Mouse (Mus musculus) midbrain, embryonic 14.5 days (tissue): Measurements from ENCODE around the gene Kcne4. TPM values are rescaled to one million over a fixed set of nuclear protein-coding genes. Genes with fewer than 3 reads are reported as not detected.

Experiments used
- ATAC-seq: fragments of 200-750 bp; cut with Nextera tagmentation; 2 replicates; pipeline ENCODE4 v1.8.0; 2017; ENCODE audit warnings: moderate number of reproducible peaks, moderate library complexity; ENCODE audit not compliant: low FRiP score, low TSS enrichment
- DNase-seq: peaks from one replicate; pipeline ENCODE4 v3.0.0-alpha.2; 2015
- H3K27ac ChIP-seq: fragments of 300-500 bp; sonication (generic); replicated peaks from 2 replicates; pipeline ENCODE4 v1.5.1; 2014; ENCODE audit warnings: mild to moderate bottlenecking, low read depth, low read length, moderate library complexity
- H3K27me3 ChIP-seq: fragments of 300-500 bp; sonication (generic); 2 replicates; pipeline ENCODE4 v1.6.1; 2014; ENCODE audit warnings: low read length, control low read depth, mixed read lengths; ENCODE audit not compliant: control insufficient read depth, insufficient read depth
- H3K36me3 ChIP-seq: fragments of 300-500 bp; sonication (generic); 2 replicates; pipeline ENCODE4 v1.6.1; 2014; ENCODE audit warnings: low read length, control low read depth; ENCODE audit not compliant: control insufficient read depth, insufficient read depth
- H3K4me1 ChIP-seq: fragments of 300-500 bp; sonication (generic); 2 replicates; pipeline ENCODE4 v1.6.1; 2014; ENCODE audit warnings: mild to moderate bottlenecking, antibody characterized with exemption, low read length, control low read depth; ENCODE audit not compliant: control insufficient read depth, insufficient read depth
- H3K4me2 ChIP-seq: fragments of 300-500 bp; sonication (generic); 2 replicates; pipeline ENCODE4 v1.6.1; 2014; ENCODE audit warnings: mild to moderate bottlenecking, low read length, moderate library complexity
- H3K4me3 ChIP-seq: fragments of 300-500 bp; sonication (generic); replicated peaks from 2 replicates; pipeline ENCODE4 v1.5.1; 2014; ENCODE audit warnings: low read depth, low read length
- H3K9ac ChIP-seq: fragments of 300-500 bp; sonication (generic); replicated peaks from 2 replicates; pipeline ENCODE4 v1.6.1; 2014; ENCODE audit warnings: mild to moderate bottlenecking, low read length, moderate library complexity
- H3K9me3 ChIP-seq: fragments of 300-500 bp; sonication (generic); 2 replicates; pipeline ENCODE4 v1.6.1; 2016; ENCODE audit warnings: low read length, control low read depth, mixed read lengths; ENCODE audit not compliant: control insufficient read depth
- WGBS: fragments of 180-500 bp; shearing (Covaris S2); extraction: QIAGEN DNeasy Blood & Tissue Kit; methylation state at CpG from one replicate; pipeline ENCODE4 v1.1.7; 2014; 5-methylcytosine and 5-hydroxymethylcytosine counted together
- polyA plus RNA-seq: library from polyadenylated mRNA; unstranded; fragments of >200 nt; fragmentation: Nextera tagmentation; extraction: Ambion mirVana; gene quantifications from 2 replicates; pipeline ENCODE4 v1.2.1, GENCODE M21; 2014

Kcne4 gene
- polyA plus RNA-seq, 1 experiment from 2014 or later, result 1.5 TPM

DNA sequence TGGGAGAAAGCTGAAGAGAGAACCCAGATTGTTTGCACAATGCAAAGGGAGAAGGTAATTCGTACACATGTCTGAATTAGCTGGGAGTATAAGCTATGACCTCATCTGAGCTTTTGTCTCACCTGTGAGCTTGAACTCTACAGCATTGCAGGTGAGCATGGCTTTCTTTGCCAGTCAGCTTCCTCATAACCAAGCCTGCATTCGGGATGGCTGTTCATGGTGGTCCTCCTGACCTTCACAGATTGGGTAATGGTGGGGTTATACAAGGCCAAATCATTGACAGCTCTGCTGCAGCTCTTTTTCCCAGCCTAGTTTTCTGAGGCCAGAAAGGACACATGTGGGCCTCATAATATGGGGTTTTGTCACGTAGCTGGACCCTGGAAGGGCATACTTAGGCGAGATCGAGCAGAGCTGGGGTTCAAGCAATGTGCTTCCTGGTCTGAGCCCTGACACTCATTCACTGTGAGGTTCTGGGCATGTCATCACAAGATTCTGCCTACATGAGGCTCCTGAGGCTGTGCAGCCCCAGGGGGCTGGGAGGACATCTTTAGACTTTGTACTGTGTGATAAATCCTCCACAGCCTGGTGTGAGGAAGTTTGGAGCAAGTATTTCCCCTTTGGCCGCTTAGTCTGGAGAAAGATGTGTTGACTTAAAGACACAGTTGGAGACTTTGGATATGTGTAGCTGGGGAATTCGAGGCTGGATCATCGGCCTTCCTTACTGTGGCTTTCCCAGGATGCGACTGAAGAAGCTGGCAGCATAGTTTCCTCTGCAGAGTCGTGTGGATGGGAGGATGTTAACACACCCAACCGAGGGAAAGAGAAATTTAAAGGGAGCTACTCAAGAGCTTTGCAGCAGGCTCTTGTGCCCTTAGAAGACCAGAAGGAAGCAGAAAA lies 2.3 kb downstream of the Kcne4 start:
- ATAC-seq, result no peak
- no peak for DNase-seq
- no peak overlapping the region for H3K27ac ChIP-seq
- H3K36me3 ChIP-seq, result no peaks in the 10 kb centered on the region
- H3K4me3 ChIP-seq, result no peak overlapping the region
- H3K27me3 ChIP-seq, result no peaks in the 10 kb centered on the region
- no peak overlapping the region for H3K4me2 ChIP-seq
- WGBS, result 74% methylated on average over 11 of the region's 11 CpGs
- no peak overlapping the region for H3K9ac ChIP-seq
- H3K4me1 ChIP-seq, result no peaks in the 10 kb centered on the region; the same call in 1 of the 2 replicates
- H3K9me3 ChIP-seq, result no peaks in the 10 kb centered on the region

DNA sequence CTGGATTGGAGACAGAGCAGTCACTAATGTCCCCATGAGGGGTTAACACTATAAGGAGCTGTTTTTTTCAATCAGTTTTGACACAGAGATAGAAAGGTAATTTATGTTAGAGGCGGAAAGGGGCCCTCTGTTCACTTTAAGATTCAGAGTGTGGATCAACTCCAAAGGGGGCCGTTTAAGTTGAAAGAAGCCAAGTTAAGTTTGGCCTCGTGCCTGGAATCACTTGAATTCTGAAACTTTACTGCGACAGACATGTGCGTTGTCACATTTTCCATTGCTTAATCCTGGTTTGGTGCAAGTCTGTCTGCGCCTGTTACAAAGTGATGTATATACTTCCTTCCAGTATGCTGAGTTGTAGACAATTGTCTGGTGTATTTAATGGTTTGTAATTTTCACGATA lies 3.0 kb downstream of the Kcne4 start:
- no peaks in the 10 kb centered on the region for H3K27me3 ChIP-seq
- ATAC-seq, result peak; percentile 32
- H3K4me2 ChIP-seq, result no peak overlapping the region
- H3K4me3 ChIP-seq, result no peak overlapping the region
- H3K27ac ChIP-seq, result no peak overlapping the region
- H3K36me3 ChIP-seq, result no peaks in the 10 kb centered on the region
- no peaks in the 10 kb centered on the region for H3K9me3 ChIP-seq
- WGBS, result 34% methylated on average over 7 of the region's 7 CpGs
- DNase-seq, result peak; percentile 71
- no peak overlapping the region for H3K9ac ChIP-seq
- H3K4me1 ChIP-seq, result no peaks in the 10 kb centered on the region; the same call in 1 of the 2 replicates

DNA sequence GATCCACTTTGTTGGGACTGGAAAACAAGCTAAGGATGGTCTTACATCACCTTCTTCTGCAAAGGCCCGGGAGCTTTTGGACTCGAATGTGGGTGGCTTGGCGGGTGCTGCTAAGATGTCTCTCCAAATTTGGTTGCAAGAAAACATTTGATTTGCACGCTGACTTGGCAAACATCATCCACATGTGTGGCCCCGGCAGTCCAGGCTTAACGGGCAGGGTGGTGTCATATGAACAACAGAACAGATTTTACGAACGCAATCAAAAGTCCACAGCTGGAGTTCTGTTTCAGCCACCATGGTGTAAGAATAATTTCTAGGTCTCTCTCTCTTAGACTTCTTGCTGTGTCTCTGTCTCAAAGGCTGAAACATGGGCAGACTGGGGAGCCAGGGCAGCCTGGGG lies 3.6 kb downstream of the Kcne4 start:
- Histone ChIP-seq H3K27me3 (no peaks in the 10 kb centered on the region), H3K4me2 (no peak overlapping the region), H3K9ac (no peak overlapping the region), H3K9me3 (no peaks in the 10 kb centered on the region), H3K4me1 (no peaks in the 10 kb centered on the region; the same call in 1 of the 2 replicates), H3K27ac (no peak overlapping the region), H3K36me3 (no peaks in the 10 kb centered on the region), H3K4me3 (no peak overlapping the region)
- ATAC-seq (no peak), DNase-seq (no peak)
- 77% methylated on average over 8 of the region's 8 CpGs for WGBS

DNA sequence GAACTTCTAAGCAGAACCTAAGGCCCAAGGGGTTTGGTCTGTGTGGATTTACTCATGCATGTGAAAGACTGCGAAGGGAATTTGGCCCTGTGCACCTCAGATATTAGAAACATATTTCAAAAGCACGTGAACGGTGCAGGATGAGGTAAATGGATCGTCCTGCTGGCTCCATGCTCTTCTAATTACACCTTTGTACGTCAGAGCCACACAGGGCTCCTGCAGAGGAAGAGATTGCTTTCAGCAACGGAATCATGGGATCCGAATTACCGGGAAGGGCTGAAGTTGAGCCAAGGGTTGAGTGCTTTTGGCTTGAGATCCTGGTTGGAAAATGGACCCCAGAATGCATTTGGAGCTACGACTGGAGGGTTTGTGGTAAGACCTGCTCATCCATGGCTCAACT lies 4.6 kb downstream of the Kcne4 start:
- Histone ChIP-seq H3K9me3 (no peaks in the 10 kb centered on the region), H3K9ac (no peak overlapping the region), H3K27ac (no peak overlapping the region), H3K4me2 (no peak overlapping the region), H3K36me3 (no peaks in the 10 kb centered on the region), H3K27me3 (no peaks in the 10 kb centered on the region), H3K4me1 (no peaks in the 10 kb centered on the region; the same call in 1 of the 2 replicates), H3K4me3 (no peak overlapping the region)
- DNase-seq (no peak), ATAC-seq (no peak)
- 81% methylated on average over 9 of the region's 9 CpGs for WGBS

DNA sequence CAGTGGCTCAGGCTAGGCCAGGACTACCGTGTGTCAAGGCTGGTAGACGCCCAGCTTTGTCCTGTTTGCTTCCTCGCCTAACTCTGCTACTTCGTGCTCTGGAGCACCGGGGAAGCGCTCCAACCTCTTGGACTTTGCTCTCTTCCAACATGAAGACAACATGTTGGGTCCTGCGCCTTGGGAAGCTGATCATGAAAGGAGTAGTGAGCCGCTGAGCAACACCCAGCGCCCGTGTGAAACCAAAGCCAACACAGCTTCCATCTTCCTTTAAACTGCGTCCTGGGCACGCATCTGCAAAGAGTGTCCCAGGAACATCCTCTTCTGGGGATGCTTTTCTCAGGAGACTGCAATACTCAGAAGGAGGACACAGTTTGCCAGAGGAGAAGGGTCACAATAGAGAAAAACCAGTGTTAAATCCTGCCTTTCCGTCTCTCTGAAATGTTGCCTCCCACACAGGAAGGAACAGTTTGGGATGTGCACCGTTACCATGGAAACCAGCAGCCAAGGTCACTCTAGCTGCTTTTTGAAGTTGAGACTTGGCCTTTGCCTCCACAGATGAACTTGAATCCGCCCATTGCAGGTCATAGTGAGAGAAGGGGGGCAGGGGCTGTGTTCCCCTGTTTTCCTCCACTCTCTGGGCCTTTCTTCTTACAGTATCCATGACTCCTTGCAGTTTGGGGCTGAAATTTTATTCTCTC lies 5.3 kb downstream of the Kcne4 start:
- Histone ChIP-seq H3K27me3 (no peaks in the 10 kb centered on the region), H3K9me3 (no peaks in the 10 kb centered on the region), H3K4me3 (no peak overlapping the region), H3K27ac (no peak overlapping the region), H3K4me2 (no peak overlapping the region), H3K9ac (no peak overlapping the region), H3K4me1 (no peaks in the 10 kb centered on the region; the same call in 1 of the 2 replicates), H3K36me3 (no peaks in the 10 kb centered on the region)
- no peak for ATAC-seq
- peak; percentile 47 for DNase-seq
- 87% methylated on average over 15 of the region's 15 CpGs for WGBS

DNA sequence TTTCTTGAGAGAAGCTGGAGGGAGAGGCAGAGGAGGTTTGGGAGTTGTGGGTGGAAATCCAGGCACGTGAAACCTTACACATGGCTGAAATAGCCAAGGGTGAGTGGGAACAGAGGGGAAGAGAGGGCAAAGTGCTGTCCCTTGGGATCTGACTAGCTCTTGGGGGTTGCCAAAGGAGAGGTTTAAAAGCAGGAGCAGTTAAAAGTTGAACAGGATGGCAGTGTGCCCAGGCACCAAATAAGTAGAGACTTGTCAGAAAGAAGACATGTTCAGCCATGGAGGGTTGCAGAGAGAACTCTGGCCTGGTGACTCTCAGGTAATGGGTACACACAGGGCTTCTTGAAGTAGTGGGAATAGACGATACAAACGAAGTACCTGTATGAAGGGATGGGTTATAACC lies 8.7 kb downstream of the Kcne4 start:
- no peak overlapping the region for H3K4me2 ChIP-seq
- no peak overlapping the region for H3K27ac ChIP-seq
- DNase-seq (no peak), ATAC-seq (no peak)
- H3K4me3 ChIP-seq, result no peak overlapping the region
- H3K9ac ChIP-seq, result no peak overlapping the region
- H3K4me1 ChIP-seq, result no peaks in the 10 kb centered on the region; the same call in 1 of the 2 replicates
- H3K36me3 ChIP-seq, result no peaks in the 10 kb centered on the region
- H3K9me3 ChIP-seq, result no peaks in the 10 kb centered on the region
- no peaks in the 10 kb centered on the region for H3K27me3 ChIP-seq
- 81% methylated on average over 3 of the region's 3 CpGs for WGBS

DNA sequence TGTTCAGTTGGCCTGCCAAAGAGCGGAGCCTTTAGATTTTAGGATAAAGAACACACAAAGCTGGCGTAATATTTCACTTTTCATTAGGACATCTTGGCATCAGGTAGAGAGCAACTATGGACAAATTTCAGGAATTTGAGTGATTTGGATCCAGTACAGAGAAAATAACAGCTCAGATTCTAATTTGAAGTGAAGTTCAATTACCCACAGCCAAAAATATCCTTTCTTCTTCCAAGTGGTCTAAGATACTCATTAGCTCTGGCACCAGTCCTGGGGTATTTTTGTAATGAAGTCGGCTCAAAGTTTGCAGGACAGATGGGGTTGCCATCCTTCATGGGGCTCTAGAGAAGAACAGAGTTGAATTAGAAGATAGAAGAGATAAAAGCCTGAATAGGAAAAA lies 21.9 kb downstream of the Kcne4 start:
- Histone ChIP-seq H3K4me1 (no peaks in the 10 kb centered on the region), H3K4me2 (no peak overlapping the region), H3K27ac (no peak overlapping the region), H3K27me3 (no peaks in the 10 kb centered on the region), H3K4me3 (no peak overlapping the region), H3K9me3 (no peaks in the 10 kb centered on the region), H3K36me3 (no peaks in the 10 kb centered on the region), H3K9ac (no peak overlapping the region)
- no peak for ATAC-seq
- DNase-seq, result no peak
- WGBS, result 94% methylated on average over 3 of the region's 3 CpGs

DNA sequence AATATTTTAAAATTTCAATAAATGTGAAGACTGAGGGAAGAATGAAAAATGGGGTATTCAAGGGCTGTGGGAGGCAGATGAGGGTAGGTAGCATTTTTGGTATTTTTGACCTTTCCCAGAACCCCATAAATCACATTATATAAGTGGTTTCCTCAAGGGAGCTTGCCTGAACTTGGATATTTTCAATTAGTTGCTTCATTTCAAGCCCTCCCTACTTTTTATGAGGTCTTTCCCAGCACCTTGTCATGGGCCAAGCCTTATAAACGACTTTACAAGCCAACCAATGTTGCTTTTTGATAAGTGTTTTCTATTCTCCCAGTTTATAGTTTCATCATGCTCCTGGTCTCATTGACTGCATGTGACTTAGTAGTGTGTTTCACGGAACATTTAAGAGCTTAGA lies 24.2 kb downstream of the Kcne4 start:
- no peak for ATAC-seq
- no peak overlapping the region for H3K27ac ChIP-seq
- DNase-seq, result no peak
- no peaks in the 10 kb centered on the region for H3K9me3 ChIP-seq
- H3K36me3 ChIP-seq, result no peaks in the 10 kb centered on the region
- WGBS, result 68% methylated on average over 2 of the region's 2 CpGs
- no peak overlapping the region for H3K4me3 ChIP-seq
- H3K27me3 ChIP-seq, result no peaks in the 10 kb centered on the region
- no peak overlapping the region for H3K9ac ChIP-seq
- no peak overlapping the region for H3K4me2 ChIP-seq
- no peaks in the 10 kb centered on the region for H3K4me1 ChIP-seq
